Mouse (Mus musculus) heart, adult 2 months (tissue): Measurements from ENCODE around the gene Idnk.

Experiments
- CTCF ChIP-seq: fragments of 200-600 bp; IDR thresholded peaks from 2 replicates; pipeline ENCODE4 v1.8.1; 2022; ENCODE audit warnings: antibody characterized with exemption, mild to moderate bottlenecking, moderate library complexity
- POLR2A ChIP-seq: fragments of 200-500 bp; IDR thresholded peaks from 2 replicates; pipeline ENCODE4 v1.6.1; 2011; ENCODE audit warnings: mild to moderate bottlenecking, low read depth, low read length, control low read depth; ENCODE audit not compliant: insufficient read depth

- no peak for TF ChIP-seq CTCF
- TF ChIP-seq POLR2A: peak; percentile 44; the same call in 1 of the 2 replicates
Observed at GRCm38 (mm10) chr13:58122786-58123297, 34.6 kb upstream of the Idnk start.
